Mouse (Mus musculus) heart, adult 10 weeks (tissue): ENCODE data around the gene Grm6. TPM values are rescaled to one million over a fixed set of nuclear protein-coding genes. Genes with fewer than 3 reads are reported as not detected.

Experiments used
- polyA plus RNA-seq: library from polyadenylated mRNA; stranded (reverse); fragments of 350-450 nt; fragmentation: Illumina TruSeq; extraction: RNeasy Lipid Tissue Mini Kit (QIAGEN cat#74804); gene quantifications from one replicate; pipeline ENCODE4 v1.2.3, GENCODE M21; 2014; ENCODE audit warnings: low read depth, low replicate concordance

Gene Grm6
- polyA plus RNA-seq: not detected

DNA sequence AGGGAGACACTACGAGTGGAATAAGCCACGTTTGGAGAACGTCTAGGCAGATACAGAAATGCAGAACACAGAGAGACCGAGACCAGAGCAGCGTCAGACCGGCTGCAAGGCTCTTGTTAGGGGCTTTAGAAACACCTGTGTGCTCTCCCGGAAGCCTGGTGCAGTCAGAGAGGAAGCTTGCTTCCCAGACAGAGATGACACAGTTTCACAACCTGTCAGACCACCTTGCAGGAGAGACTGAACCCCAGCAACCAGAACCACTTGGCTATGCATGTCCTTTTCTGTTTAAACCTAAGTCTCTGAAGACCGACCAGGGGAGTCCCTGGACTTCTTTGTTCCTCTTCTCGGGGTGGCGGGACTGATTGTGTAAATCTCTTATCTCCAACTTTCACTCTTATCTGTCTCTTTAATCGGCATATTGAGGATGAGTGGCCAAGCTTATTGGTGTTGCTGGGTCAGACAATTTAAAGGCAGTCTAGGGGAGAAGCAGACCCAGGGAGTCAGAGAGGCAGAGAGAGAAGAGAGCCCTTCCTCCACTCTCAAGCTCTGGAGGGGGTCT, at the start of gene Grm6:
Grm6 (plus strand) TSS at position 509 of the 559 bp plus-strand sequence.

GRCm38 (mm10) chr11:50827010-50827953, 23.2 kb upstream of the Grm6 start, which contains the start of gene Zfp354c:
Zfp354c (minus strand) TSS chr11:50827724.

GRCm38 (mm10) chr11:50841023-50841735, 9.3 kb upstream of the Grm6 start, which contains the start of gene Zfp879:
Zfp879 (minus strand) TSS chr11:50841552.

DNA sequence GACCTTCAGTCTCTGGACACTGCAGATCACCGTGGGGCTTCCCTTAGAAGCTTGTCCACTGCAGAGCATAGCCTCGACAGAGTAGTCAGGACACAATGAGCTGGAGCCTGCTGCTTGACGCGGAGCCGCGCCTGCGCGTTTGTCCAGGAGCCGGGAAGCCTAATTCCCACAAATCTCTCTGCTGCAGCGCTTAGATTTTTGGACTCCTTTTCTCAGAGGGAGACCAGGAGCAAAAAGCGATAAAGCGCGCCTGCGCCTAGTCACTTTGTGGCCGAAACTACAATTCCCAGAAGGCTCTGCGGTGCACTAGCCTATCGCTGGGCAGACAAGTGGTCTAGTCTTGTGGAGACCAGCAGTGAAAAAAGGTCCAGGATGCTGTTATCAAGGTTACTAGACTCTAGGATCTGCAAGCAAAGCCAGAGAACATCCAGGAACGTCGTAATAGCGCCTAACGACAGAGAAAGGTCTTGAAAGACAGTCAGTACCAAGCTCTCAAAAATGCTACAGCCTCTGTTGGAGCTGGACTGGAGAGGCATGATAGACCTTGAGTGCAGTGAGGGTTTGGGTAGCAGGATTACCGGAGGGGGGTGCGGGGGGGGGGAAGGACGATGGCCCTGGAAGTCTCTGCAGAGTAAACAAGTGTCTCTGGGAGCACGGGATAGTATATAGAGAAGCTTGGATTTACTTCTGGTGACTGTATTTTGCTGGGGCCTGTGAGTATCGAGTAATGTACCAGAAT, 37.1 kb downstream of the Grm6 start, which contains the start of gene Zfp454:
Zfp454 (minus strand) TSS at position 262 of the 739 bp plus-strand sequence.

Other genes with a start within 250 kb of the Grm6 start
- 9.6 TPM for gene Adamts2, start 248.6 kb upstream of the Grm6 start, polyA plus RNA-seq
- gene Zfp354c, start 23.0 kb upstream of the Grm6 start, polyA plus RNA-seq: 1.9 TPM
- gene Zfp879, start 9.1 kb upstream of the Grm6 start, polyA plus RNA-seq: 2.0 TPM
- 1.2 TPM for gene Zfp454, start 37.0 kb downstream of the Grm6 start, polyA plus RNA-seq
- 5.7 TPM for gene Zfp2, start 65.5 kb downstream of the Grm6 start, polyA plus RNA-seq
- gene Zfp354b, start 80.9 kb downstream of the Grm6 start, polyA plus RNA-seq: 2.4 TPM
- not detected for gene 4933414I15Rik, start 93.1 kb downstream of the Grm6 start, polyA plus RNA-seq
- not detected for gene Prop1, start 103.1 kb downstream of the Grm6 start, polyA plus RNA-seq
- gene Olfr1378, start 115.8 kb downstream of the Grm6 start, polyA plus RNA-seq: not detected
- gene Olfr1377, start 131.3 kb downstream of the Grm6 start, polyA plus RNA-seq: not detected
- not detected for gene Olfr51, start 152.9 kb downstream of the Grm6 start, polyA plus RNA-seq
- not detected for gene Olfr54, start 163.6 kb downstream of the Grm6 start, polyA plus RNA-seq
- not detected for gene Olfr1375, start 197.4 kb downstream of the Grm6 start, polyA plus RNA-seq
- 2.5 TPM for gene Zfp354a, start 208.6 kb downstream of the Grm6 start, polyA plus RNA-seq